Mouse (Mus musculus): Measurements from ENCODE around the gene Asic1.

Gene Asic1

DNA sequence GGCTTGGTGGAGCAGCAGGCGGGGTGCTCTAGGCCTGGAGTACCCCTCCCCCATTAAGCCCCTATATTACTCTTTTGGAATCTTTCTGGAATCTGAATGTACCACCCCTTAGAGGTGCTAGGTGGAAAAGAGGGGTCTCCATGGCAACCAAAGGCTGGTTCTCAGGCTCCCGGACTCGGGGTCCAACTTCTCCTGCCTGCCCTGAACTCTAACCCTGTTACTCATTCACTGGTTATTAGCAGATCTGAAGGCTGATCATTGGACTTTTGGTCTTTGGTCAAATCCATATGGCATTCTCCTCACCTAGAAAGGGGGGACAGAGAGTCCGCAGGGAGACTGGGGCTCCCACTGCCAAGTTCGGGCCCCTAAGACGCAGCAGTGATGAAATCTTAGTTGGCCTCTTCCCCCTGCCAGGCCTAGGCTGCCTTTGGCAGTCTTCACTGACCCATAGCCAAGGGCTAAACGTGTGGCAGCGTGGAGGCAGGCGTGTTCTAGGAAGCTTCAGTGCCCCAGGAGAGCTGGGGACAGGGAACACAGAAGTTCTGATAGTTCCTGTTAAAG, 48.4 kb downstream of the Asic1 start:
- in situ Hi-C loops (cut with MseI, MboI) = no loop called here

GRCm38 (mm10) chr15:99719865-99720264, 49.7 kb downstream of the Asic1 start:
- in situ Hi-C loops (cut with MseI, MboI) = loop anchor here in 1 of 2 experiments (10.0 kb wide), 1 partner anchor 55 kb away; the partner anchor contains the start of gene Cers5

- in situ Hi-C loops (cut with MseI, MboI) = loop anchor here in 1 of 2 experiments (10.0 kb wide), 1 partner anchor 53 kb away; the partner anchor contains the start of gene Cers5
Measured at GRCm38 (mm10) chr15:99721921-99722743, 52.0 kb downstream of the Asic1 start.

DNA sequence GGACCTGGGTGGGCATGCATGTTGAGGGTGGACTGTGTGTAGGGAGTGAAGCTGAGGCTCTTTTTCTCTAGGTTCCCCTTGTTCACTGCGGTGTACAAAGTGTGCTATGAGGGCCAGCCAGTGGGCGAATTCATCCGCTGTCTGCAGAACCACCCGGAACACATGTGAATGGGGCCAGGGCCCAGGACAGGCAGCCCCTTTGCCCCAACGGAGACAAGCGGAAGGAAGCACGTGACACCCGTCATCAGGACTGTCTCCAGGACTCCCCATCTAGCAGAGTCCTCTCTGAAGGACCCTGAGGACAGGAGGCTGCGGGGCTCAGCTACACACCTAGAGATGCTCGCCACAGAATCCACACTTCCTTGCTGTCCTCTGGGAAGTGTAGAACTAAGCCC, 52.9 kb downstream of the Asic1 start:
- in situ Hi-C loops (cut with MseI, MboI) = loop anchor here in 1 of 2 experiments (10.0 kb wide), 1 partner anchor 52 kb away; the partner anchor contains the start of gene Cers5

- in situ Hi-C loops (cut with MseI, MboI) = loop anchor here in 1 of 2 experiments (10.0 kb wide), 1 partner anchor 51 kb away; the partner anchor contains the start of gene Cers5
Measured at GRCm38 (mm10) chr15:99723515-99724291, 53.5 kb downstream of the Asic1 start.

DNA sequence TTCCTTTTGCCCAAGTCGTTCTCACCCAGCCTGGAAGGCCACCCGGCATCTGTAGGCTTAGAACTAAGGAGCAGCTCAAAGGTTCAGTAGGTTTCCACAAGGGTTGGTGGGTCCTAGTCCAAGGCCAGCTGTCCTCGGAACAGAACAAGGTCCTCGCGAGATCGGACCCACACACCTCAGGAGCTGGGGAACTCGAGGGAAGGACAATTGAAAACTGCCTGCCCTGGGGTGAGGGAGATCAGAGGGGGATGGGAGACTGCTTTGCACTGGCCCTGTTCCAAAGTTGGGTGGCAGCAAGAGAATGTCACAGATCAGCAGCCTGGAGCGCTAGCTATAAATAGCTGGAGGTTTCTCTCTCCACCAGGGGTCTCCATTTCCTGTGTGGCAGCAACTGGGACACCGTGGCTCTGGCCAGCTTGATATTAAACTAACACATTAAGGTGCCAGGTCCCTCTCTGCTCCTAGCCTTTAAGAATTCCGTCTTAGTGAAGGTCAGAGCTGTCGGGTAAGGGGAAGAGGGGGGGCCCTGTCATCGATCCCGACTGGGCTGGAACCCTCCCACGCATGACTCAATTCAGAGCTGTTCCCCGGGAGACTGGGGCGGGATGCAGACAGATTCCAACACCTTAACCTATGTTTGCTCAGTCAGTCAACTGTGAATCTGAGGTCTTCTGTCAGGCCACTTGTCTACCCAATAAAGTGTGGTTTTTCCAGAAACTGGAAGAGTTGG, 54.3 kb downstream of the Asic1 start:
- in situ Hi-C loops (cut with MseI, MboI) = loop anchor here in 1 of 2 experiments (10.0 kb wide), 1 partner anchor 50 kb away; the partner anchor contains the start of gene Cers5

DNA sequence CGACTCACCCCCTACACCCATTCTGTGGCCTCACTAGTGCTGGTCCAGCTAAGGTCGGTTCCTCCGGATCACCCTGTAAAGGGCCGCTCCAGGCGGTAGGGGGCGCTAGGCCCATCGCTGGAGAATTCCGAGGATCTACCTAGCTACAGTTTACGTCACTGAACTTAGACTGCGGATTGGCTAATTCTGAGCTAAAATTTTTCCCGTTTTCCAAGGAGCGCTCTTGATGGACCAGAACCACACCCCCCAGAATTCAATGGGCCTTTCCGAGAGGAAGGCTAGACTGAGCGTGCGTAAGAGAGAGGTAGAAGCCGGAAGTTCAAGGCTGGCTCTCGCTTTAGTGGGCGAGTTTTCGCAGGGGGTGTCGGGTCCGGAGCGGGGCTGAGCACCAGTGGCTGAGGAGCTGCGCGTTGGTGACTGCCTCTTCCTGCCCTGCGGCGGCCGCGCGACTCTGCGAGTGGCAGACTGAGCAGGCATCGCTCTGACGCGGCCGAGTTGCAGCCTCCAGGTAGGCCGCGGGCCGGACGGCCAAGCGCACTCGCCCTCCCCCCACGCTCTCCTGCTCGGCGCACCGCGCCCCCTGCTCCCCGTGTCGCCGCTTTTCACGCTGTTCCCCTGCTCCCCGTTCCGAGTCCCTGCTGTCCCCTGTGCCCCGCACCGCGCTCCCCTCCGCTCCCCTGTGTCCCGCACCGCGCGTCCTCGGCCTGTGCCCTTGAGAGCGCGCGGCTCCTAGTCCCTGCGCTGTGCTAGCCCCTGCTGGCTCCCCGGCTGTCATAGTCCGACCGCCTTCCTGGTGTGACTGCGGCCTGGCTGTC, 55.4 kb downstream of the Asic1 start, which contains the start of gene Cox14:
Gene Cox14 (plus strand): TSS at position 278 of the 815 bp plus-strand sequence.
- in situ Hi-C loops (cut with MseI, MboI) = loop anchor here in 1 of 2 experiments (10.0 kb wide), 1 partner anchor 49 kb away; the partner anchor contains the start of gene Cers5

GRCm38 (mm10) chr15:99726549-99726948, 56.4 kb downstream of the Asic1 start:
- in situ Hi-C loops (cut with MseI, MboI) = loop anchor here in 1 of 2 experiments (10.0 kb wide), 1 partner anchor 48 kb away; the partner anchor contains the start of gene Cers5

- in situ Hi-C loops (cut with MseI, MboI) = loop anchor here in 1 of 2 experiments (10.0 kb wide), 1 partner anchor 48 kb away; the partner anchor contains the start of gene Cers5
Measured at GRCm38 (mm10) chr15:99727039-99727438, 56.9 kb downstream of the Asic1 start.

GRCm38 (mm10) chr15:99727525-99727924, 57.4 kb downstream of the Asic1 start:
- in situ Hi-C loops (cut with MseI, MboI) = loop anchor here in 1 of 2 experiments (10.0 kb wide), 1 partner anchor 47 kb away; the partner anchor contains the start of gene Cers5

DNA sequence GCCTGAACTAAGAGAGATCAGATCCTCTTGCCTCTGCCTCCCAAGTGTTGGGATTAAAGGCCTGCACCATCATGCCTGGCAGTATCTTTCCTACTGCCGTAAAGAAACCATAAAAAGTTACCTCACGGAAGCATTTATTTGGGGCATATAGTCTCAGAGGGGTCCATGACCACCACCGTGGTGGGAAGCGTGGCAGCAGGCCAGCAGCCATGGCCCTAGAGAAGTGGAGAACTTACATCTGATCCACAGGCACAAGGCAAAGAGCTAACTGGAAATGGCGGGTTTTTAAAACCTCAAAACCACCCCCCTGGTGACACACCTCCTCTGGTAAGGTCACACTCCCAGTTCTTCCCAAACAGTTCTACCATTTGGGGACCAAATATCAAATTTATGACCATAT, 58.0 kb downstream of the Asic1 start:
- in situ Hi-C loops (cut with MseI, MboI) = loop anchor here in 1 of 2 experiments (10.0 kb wide), 1 partner anchor 47 kb away; the partner anchor contains the start of gene Cers5

- in situ Hi-C loops (cut with MseI, MboI) = loop anchor here in 1 of 2 experiments (10.0 kb wide), 1 partner anchor 46 kb away; the partner anchor contains the start of gene Cers5
Measured at GRCm38 (mm10) chr15:99729056-99729783, 59.1 kb downstream of the Asic1 start.

DNA sequence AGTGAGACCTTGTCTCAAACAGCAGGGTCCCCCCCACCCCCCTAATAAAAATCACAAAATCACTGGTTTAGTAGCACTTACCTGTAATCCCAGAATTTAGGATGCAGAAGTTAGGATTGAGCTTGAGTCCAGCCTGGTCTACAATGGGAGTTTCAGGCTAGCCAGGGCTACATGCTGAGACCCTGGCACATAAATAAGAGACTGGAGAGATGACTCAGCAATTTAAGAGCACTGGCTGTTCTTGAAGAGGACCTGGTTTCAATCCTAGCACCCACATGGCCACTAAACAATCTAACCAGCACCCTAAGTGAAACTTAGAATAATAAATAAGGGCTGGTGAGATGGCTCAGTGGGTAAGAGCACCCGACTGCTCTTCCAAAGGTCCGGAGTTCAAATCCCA, 61.0 kb downstream of the Asic1 start:
- in situ Hi-C loops (cut with MseI, MboI) = no loop called here

- in situ Hi-C loops (cut with MseI, MboI) = no loop called here
Measured at GRCm38 (mm10) chr15:99731678-99732077, 61.5 kb downstream of the Asic1 start.

- in situ Hi-C loops (cut with MseI, MboI) = no loop called here
Measured at GRCm38 (mm10) chr15:99733186-99733585, 63.0 kb downstream of the Asic1 start.

DNA sequence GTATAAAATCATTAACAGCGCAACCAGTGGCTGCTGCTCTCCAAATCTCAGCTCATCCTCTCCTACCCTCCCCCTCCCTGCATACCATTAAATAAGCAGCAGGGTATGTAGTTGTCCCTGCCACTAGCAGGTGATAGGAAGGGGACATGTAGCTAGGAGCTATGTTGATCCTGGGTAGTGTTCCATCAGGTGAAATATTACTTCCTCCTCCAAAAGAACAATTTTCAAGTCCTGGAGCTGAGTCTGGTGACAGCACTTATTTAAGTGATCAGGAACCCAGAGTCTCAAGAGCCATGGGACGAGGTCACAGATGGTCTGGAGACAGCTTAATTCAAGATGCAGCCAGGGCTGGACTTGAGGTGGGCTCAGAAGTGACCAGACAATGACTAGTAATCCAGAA, 65.5 kb downstream of the Asic1 start:
- in situ Hi-C loops (cut with MseI, MboI) = no loop called here

DNA sequence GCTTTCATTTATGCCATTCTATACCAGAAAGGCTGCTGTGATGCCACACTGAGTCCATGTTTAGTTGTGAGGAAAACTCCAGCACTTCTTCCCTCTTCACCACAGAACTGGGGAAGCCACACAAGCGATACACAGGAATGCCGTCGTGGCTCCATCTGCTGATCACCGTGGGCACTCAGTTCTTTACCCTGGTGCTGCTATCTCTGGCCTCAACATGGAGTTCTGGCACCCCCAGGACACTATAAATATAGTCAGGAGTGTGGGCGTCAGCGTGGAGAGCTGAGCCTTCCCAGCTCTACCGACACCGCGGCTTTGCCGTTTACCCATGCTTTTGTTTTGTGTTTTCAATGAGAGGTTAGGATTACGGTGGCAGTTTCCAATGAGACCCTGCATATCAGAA, 66.5 kb downstream of the Asic1 start:
- in situ Hi-C loops (cut with MseI, MboI) = no loop called here

DNA sequence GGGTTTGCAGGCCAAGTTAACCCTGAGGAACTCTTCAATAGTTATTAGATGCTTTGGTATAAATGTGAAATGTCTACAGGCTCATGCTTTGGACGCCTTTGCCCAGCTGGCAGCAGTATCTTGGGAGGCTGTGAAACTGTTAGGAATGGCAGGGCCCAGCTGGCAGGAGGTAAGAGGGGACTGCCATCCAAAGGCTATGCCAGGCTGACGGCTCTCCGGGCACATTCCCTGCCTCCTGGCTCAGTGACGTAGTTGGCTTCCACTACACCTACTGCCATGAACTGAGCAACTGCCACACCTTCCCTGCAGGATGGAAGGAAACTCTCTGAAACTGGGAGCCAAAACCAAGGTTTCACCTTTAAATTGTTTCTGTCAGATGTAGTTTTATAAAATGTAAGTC, 70.1 kb downstream of the Asic1 start:
- in situ Hi-C loops (cut with MseI, MboI) = no loop called here

Measured in mouse trophoblast stem cell (cell line).